Mouse (Mus musculus): ENCODE measurements around the gene Mvk. TPM values are rescaled to one million over a fixed set of nuclear protein-coding genes. Genes with fewer than 3 reads are reported as not detected.

Gene Mvk
- polyA plus RNA-seq, 1 experiment, result 73.6 TPM

DNA sequence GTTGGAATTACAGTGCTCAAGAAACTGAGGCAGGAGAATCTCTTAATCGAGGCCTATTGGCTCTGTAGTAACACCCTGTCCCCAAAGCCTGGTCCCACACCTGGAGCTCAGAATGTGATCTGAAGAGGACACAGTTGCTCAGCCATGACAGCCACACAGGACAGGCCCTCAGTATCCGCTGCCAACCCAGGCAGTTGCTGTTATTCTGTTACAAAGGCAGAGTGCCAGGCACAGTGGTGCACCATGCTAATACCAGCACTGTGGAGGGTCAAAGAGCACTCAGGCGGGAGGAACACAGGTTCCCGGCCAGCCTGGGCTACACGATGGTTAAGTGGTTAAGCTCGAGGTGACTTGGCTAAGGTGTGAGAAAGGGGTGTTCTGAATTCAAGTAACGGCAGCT is 14.3 kb upstream of the Mvk start:
- no peak for TF ChIP-seq GATA1 (IDR thresholded peaks at IDR 0.05; ENCODE audit: low read length)

DNA sequence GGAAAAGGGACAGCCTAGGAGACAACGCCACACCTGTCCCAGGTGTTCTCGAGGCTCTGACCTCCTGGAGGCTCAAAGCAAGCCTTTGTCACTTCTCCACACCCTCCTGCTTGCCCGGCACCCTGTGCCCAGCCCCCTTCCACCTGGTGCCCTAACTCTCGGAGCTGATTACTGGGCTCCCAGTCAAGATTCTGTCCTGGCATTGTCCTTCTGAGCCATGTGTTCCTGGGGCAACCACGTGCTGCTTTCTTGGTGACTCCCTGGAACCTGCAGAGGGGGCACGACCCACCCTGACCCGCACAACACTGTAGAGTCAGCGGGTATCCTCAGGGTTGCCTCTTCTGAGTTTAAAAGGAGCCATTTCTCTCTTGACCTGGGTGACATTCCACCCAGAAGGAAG is 9.7 kb upstream of the Mvk start:
- TF ChIP-seq GATA1 (IDR thresholded peaks at IDR 0.05; ENCODE audit: low read length), result no peak

DNA sequence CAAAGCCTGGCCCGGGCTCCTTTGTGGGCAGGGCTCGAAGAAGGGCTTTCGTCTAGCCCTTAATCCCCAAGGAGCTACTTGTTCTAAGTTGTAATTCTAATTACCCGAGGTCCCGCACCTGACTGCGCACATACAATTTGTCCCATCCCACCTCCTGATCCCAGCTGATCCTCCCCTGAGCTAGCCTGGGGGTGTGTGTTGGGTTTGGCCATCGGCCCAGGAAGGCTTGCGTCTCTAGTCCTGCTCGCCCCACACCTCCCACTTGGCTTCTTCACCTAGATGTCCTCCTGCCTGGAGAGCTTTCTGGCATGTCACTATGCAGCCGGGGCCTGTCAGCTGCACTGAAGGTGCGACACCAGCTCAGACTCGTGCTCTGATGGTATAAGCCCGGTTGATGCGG is 8.5 kb upstream of the Mvk start:
- no peak for TF ChIP-seq GATA1 (IDR thresholded peaks at IDR 0.05; ENCODE audit: low read length)

DNA sequence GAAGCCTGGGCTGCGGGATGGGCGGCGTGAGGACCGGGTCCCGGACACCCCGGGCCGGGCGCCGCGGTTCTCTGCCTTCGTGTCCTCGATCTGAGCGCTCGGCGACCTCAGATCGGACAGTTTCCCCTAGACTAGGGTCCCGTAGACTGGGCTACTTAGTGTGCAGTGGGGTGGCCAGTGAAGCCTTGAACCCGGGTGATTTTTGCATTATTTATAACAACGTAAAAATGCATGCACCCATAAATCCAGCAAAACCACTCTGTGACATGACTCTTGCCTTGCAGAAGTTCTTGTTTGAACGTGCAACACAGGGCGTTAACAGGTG is 261 bp downstream of the Mvk start:
- no peak for TF ChIP-seq GATA1 (IDR thresholded peaks at IDR 0.05; ENCODE audit: low read length)

DNA sequence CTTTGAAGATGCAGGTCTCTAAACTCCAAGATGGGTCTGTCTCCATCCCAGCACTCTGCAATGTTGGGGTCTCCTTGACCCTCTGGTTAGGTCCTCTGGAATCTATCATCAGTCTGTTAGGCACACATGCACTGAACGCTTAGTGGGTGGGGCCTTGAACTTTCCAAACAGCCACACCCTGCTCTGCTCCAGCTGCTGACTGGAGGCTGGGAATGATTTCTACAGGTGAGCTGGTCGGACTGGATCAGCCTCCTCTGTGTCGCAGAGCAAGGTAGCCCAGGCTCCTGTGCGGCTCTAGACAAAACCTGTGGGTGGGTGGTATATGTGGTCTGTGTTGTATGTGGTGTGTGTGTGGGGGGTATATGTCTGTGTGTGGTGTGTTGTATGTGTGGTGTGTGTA is 4.9 kb downstream of the Mvk start:
- no peak for TF ChIP-seq GATA1 (IDR thresholded peaks at IDR 0.05; ENCODE audit: low read length)

DNA sequence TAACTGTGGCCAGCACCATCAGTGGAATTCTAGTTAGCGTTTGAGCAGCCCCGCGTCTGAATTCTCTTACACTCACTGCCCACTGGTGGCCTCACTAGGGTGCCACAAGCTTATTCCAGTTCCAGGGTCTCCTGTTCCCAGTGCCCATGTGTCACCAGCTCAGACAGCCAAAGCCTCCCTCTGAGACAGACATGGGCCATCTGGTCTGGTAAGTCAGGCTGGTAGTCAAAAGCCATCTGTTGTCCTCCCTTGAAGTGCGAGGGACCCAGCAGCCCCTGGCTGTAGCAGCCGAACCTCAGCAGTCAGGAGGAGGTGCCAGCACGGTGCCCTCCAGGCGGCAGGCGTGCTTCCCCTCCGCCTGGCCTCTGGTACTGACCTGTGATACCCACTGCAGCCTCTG is 12.2 kb downstream of the Mvk start:
- TF ChIP-seq GATA1 (IDR thresholded peaks at IDR 0.05; ENCODE audit: low read length), result no peak

DNA sequence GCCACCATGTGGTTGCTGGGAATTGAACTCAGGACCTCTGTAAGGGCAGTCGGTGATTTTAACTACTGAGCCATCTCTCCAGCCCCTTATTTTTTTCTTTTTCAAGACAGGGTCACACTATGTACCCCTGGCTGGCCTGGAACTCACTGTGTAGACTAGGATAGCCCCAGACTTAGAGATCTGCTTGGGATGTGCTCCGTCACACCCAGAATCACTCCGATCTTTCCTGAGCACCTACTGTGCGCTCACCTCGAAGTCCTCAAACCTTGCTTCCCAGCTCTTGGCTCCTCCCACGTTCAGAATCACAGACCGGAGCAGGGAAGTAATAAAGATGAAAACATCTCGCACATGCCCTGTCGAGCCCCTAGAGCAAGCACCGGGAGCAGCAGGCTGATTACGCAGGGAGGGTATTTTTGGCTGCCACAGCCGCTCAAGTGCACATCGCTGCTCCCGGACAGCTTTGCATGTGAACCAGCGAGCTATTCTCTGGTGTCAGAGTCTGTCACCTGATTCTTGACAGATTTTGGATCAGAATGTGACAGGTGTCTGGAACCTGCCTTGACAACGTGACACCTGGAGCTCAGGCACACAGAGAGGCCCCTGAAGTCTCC is 13.0 kb downstream of the Mvk start:
- TF ChIP-seq GATA1 (IDR thresholded peaks at IDR 0.05; ENCODE audit: low read length), result no peak

DNA sequence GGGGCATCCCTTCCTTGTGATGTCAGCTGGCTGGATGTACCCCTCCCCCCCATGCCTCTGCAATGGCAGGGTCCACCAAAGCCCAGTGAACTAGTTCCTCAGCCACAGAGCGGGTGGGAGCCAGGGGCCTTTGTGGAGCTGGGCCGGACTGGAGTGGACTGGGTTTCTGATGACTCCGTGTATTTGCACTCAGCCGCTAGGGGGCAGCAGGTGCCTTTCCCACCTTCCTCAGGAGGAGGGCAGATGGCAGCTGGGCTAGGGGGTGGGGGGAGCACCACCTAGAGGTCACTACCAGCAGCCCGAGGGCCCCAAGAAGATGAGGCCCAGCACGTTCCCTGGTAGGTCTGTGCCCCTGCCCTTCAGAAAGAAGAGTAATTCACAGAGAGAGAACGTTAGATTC is 17.2 kb downstream of the Mvk start:
- no peak for TF ChIP-seq GATA1 (IDR thresholded peaks at IDR 0.05; ENCODE audit: low read length)

DNA sequence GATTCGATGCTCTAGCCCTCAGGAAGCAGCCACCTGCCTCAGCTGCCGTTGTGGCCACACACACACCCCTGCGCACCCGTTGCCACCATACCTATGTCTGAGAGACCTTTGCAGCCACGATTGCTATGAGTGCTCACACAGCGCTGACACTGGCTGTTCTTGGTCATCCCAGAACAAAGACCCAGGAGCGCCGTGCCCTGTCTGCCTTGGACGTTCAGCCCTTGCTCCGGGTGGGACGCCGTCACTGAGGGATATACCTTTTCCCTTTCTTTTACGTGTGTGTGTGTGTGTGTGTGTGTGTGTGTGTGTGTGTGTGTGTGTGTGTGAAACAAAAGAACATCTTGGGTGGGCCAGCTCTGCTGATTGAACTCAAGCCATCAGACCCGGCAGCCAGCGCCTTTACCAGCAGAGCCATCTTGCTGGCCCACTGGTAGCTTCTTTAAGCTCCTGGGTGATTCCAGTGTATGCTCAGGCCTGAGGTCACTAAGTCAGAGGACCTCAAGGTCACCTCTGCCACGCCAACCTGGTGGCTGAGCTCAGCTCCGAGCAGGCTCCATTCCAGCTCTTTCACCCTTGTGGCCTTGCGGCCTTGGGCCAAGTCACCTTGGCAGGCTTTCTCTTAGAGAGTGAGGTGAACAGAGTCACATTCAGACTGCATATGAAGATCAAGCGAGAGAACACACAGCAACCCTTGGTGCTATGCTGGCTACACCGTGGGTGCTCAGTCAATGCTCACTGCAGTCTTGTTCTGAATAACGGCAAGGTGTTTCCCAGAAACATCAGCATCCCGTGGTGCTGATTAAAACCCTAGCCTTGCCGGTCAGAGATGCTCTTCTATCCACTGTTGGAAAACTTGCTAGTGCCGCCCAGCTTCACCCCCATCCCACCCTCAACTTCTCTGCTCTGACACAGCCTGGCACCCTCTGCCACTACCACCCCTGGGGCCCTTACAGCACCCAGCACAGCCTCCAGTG is 18.3 kb downstream of the Mvk start:
- TF ChIP-seq GATA1 (IDR thresholded peaks at IDR 0.05; ENCODE audit: low read length), result no peak

DNA sequence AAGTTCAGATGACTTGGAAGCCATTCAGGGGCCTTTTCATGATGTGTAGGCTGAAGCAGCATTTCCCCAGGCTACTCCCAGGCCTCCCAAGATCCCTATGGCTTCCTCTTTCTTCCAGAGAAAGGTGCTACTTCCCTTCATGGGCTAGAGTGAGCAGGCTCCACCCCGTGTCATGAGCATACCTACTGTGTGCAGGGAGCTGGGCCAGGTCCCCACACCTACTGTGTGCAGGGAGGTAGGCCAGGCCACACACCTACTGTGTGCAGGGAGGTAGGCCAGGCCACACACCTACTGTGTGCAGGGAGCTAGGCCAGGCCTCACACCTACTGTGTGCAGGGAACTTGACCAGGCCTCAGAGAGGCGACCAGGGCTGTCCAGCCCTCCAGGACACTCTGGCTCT is 20.5 kb downstream of the Mvk start:
- TF ChIP-seq GATA1 (IDR thresholded peaks at IDR 0.05; ENCODE audit: low read length), result no peak

DNA sequence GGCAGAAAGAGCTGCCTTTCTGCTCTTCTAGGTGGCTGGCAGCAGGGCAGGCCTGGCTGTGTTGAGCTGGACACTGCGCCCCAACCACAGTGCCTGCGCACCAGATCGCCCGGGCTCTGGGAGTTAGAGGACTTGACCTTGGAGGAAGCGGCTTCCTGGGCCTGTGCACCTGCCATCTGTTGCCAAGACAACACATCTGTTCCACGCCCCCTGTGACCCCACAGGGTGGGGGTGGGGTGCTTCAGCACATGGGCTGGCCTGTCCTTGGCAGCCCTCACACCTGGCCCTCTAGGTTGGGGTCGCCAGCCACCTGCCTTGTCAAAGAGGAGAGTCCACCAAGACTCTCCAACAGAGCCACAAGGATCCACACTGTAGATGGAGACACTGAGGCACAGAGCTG is 21.6 kb downstream of the Mvk start:
- TF ChIP-seq GATA1 (IDR thresholded peaks at IDR 0.05; ENCODE audit: low read length), result no peak

DNA sequence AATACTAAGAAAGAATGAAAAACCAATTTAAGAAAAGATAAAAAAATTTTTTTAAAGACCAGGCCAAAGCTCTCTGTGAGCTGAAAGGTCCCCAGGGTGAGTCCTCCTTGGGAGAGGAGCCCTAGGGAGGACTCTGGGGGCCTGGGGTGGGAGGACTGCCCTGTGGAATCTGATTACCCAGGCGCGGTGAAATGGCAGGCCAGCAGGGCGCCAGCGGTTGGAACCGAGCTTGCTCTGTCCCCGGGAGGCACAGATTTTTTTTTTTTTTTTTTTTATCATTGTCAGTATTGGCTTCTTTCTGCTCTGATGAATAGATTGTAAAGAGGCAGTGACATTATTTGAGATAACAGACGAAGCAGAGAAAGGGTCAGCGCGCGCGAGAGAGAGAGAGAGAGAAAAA is 22.9 kb downstream of the Mvk start:
- TF ChIP-seq GATA1 (IDR thresholded peaks at IDR 0.05; ENCODE audit: low read length), result no peak

DNA sequence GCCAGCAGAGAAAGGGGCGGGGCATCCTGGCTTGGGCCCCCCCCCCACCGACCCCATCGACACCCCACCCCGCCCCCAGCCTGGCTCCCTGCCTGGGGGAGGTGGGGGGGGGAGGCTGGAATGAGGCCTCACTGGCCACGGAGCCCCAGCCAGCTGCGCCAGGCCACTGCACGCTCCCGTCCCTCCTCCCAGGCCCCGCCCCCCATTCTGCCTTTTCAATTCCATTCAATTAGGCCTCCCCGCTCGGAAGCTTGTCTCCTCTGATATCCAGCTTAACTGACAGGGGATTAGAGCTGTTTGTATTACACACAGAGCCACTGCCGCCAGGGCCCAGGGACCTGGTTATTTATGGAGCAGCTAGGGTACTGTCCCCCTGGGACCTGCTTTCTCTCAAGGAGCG is 23.4 kb downstream of the Mvk start:
- TF ChIP-seq GATA1 (IDR thresholded peaks at IDR 0.05; ENCODE audit: low read length), result no peak

DNA sequence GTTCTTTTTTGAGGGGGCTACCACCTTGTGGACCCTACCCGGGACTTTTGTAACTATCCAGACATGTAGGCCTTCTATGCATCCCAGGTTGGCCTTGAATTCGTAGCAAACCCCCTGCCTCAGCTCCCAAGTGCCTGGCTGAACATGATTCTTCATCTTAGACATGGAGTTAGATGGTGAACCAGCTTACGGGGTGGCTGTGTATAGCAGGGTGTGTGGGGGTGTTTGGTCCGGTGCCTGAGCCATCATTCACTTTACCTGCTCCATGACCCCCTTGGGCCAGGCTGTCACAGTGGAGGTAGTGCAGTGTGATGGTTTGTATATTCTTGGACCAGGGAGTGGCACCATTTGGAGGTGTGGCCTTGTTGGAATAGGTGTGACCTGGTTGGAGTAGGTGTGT is 23.9 kb downstream of the Mvk start:
- TF ChIP-seq GATA1 (IDR thresholded peaks at IDR 0.05; ENCODE audit: low read length), result no peak

DNA sequence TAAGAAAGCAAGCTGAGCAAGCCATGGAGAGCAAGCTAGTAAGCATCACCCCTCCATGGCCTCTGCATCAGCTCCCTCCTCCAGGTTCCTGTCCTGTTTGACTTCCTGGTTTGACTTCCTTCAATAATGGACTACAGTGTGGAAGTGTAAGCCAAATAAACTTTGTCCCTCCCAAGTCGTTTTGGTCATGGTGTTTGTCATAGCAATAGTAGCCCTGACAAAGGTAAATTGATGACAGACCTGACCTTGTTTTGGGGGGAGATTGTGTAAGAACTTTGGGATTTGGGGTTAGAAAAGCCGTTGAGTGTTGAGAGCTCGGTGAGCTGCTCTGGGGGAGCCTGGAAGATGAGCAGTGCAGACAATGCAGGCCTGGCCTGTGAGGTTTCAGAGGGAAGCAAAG is 26.3 kb downstream of the Mvk start:
- no peak for TF ChIP-seq GATA1 (IDR thresholded peaks at IDR 0.05; ENCODE audit: low read length)

DNA sequence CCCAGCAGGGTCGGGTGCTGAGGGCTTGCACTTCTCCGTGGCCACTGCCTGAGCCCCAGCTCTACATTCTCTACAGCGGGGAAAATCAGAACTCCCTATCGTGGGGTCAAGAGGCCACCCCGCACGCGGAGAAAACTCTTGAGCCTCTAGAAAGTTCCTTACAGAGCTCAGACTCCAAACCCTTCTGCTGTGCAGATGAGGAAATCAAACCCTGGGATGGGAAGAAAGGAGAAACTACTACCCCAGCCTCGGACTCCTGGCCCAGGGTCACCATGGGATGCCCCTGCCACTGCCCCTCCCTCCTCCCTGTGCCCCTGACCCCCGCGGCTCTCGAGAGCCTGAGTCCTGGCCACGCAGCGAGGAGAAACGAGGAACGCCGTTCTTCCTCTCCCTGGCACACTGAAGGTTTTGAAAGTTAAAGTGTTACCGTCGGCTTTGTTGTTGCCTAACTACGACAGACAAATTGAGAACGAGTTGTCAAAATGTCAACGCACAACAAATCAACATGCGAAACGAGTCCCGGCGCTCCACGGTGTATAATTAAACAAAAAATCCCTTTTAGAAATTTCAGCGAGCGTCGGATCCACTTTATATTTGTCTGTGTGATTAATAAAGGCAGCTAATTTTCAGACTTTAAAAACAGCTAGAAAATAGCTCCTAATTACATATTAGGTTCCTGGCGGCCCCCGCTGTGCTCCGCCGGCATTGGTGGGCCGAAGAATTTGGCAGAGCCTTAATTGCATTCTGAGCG is 30.8 kb downstream of the Mvk start:
- no peak for TF ChIP-seq GATA1 (IDR thresholded peaks at IDR 0.05; ENCODE audit: low read length)

Measured in G1E-ER4 (cell line).